Mouse (Mus musculus) kidney, adult 2 months (tissue): Measurements from ENCODE around the gene Pla2g12a. TPM values are rescaled to one million over a fixed set of nuclear protein-coding genes. Genes with fewer than 3 reads are reported as not detected.

Experiments used
- DNase-seq: peaks from one replicate; pipeline ENCODE4 v3.0.0; 2021
- H3K27ac ChIP-seq: fragments of 200-500 bp; 2 replicates; pipeline ENCODE4 v1.5.1; 2012; ENCODE audit warnings: low read depth, low read length, control low read depth, inconsistent platforms; ENCODE audit not compliant: insufficient read depth
- H3K27me3 ChIP-seq: fragments of 200-500 bp; replicated peaks from 2 replicates; pipeline ENCODE4 v1.6.1; 2012; ENCODE audit warnings: mild to moderate bottlenecking, moderate library complexity, low read length, inconsistent platforms; ENCODE audit not compliant: control insufficient read depth, insufficient read depth
- H3K36me3 ChIP-seq: fragments of 200-500 bp; 2 replicates; pipeline ENCODE4 v1.6.1; 2012; ENCODE audit warnings: mild to moderate bottlenecking, moderate library complexity, low read length, inconsistent platforms; ENCODE audit not compliant: control insufficient read depth, insufficient read depth
- H3K4me1 ChIP-seq: fragments of 200-500 bp; 2 replicates; pipeline ENCODE4 v1.6.1; 2011; ENCODE audit warnings: low read length; ENCODE audit not compliant: control insufficient read depth, insufficient read depth
- H3K4me3 ChIP-seq: fragments of 200-500 bp; 2 replicates; pipeline ENCODE4 v1.5.1; 2011; ENCODE audit warnings: mild to moderate bottlenecking, low read depth, low read length, control low read depth; ENCODE audit not compliant: insufficient read depth
- CTCF ChIP-seq: fragments of 200-500 bp; conservative IDR thresholded peaks from 2 replicates; pipeline ENCODE4 v1.5.1; 2011; ENCODE audit warnings: low read depth, mild to moderate bottlenecking, control low read depth, low read length, moderate library complexity, mixed read lengths; ENCODE audit not compliant: insufficient read depth, insufficient read length
- POLR2A ChIP-seq: fragments of 200-500 bp; IDR thresholded peaks from one replicate; pipeline ENCODE4 v1.6.1; 2011; ENCODE audit warnings: low read depth, low read length, control low read depth
- WGBS: fragments of 180-500 bp; shearing (Covaris S2); methylation state at CpG from one replicate; pipeline ENCODE4 v1.1.7; 2018; 5-methylcytosine and 5-hydroxymethylcytosine counted together
- polyA plus RNA-seq: library from polyadenylated mRNA; depleted of rRNA; stranded (reverse); fragments of >200 nt; gene quantifications from 2 replicates; pipeline ENCODE4 v1.2.3, GENCODE M21; 2012

The Pla2g12a gene
- polyA plus RNA-seq, 1 experiment: 46.6 TPM

- Histone ChIP-seq H3K27ac (no peak overlapping the region), H3K36me3 (no peaks in the 10 kb centered on the region; the same call in 1 of the 2 replicates), H3K27me3 (no peaks in the 10 kb centered on the region), H3K4me3 (no peak overlapping the region), H3K4me1 (no peaks in the 10 kb centered on the region)
- 78% methylated on average over 3 of the region's 3 CpGs for WGBS
- DNase-seq: no peak
- TF ChIP-seq POLR2A (no peak), CTCF (no peak)
Measured at GRCm38 (mm10) chr3:129917424-129917823, 39.0 kb downstream of the Pla2g12a start.

- Histone ChIP-seq H3K4me3 (no peak overlapping the region), H3K27me3 (no peaks in the 10 kb centered on the region), H3K4me1 (no peaks in the 10 kb centered on the region), H3K27ac (no peak overlapping the region), H3K36me3 (no peaks in the 10 kb centered on the region)
- 16% methylated on average over 13 of the region's 13 CpGs for WGBS
- TF ChIP-seq CTCF (peak; percentile 87), POLR2A (no peak)
- peak; percentile 76 for DNase-seq
Measured at GRCm38 (mm10) chr3:129918434-129918833, 40.0 kb downstream of the Pla2g12a start.

GRCm38 (mm10) chr3:129923581-129923980 lies 45.2 kb downstream of the Pla2g12a start:
- TF ChIP-seq CTCF: no peak
- no peak for TF ChIP-seq POLR2A
- Histone ChIP-seq H3K36me3 (no peaks in the 10 kb centered on the region), H3K27me3 (no peaks in the 10 kb centered on the region), H3K27ac (no peak overlapping the region), H3K4me3 (no peak overlapping the region), H3K4me1 (no peaks in the 10 kb centered on the region)
- DNase-seq: peak; percentile 63
- 59% methylated on average over 7 of the region's 7 CpGs for WGBS

- WGBS: 90% methylated on average over 3 of the region's 3 CpGs
- Histone ChIP-seq H3K27ac (no peak overlapping the region), H3K36me3 (no peaks in the 10 kb centered on the region), H3K4me1 (no peaks in the 10 kb centered on the region), H3K27me3 (no peaks in the 10 kb centered on the region), H3K4me3 (no peak overlapping the region)
- DNase-seq: no peak
- TF ChIP-seq CTCF (no peak), POLR2A (no peak)
Measured at GRCm38 (mm10) chr3:129925861-129926260, 47.5 kb downstream of the Pla2g12a start.

GRCm38 (mm10) chr3:129930213-129930778 lies 51.9 kb downstream of the Pla2g12a start:
- Histone ChIP-seq H3K4me1 (no peaks in the 10 kb centered on the region), H3K27ac (no peak overlapping the region), H3K36me3 (no peaks in the 10 kb centered on the region), H3K27me3 (no peaks in the 10 kb centered on the region), H3K4me3 (no peak overlapping the region)
- TF ChIP-seq CTCF (no peak), POLR2A (no peak)
- 56% methylated on average over 6 of the region's 6 CpGs for whole genome bisulfite sequencing
- DNase-seq: no peak

GRCm38 (mm10) chr3:129932443-129932842 lies 54.0 kb downstream of the Pla2g12a start:
- H3K27me3 ChIP-seq: no peaks in the 10 kb centered on the region
- TF ChIP-seq POLR2A (no peak), CTCF (peak; percentile 51)
- DNase-seq: peak; percentile 15
- no peak overlapping the region for H3K27ac ChIP-seq
- no peak overlapping the region for H3K4me3 ChIP-seq
- 33% methylated on average over 4 of the region's 4 CpGs for WGBS
- no peaks in the 10 kb centered on the region for H3K36me3 ChIP-seq
- no peaks in the 10 kb centered on the region for H3K4me1 ChIP-seq

GRCm38 (mm10) chr3:129936561-129936960 lies 58.2 kb downstream of the Pla2g12a start:
- TF ChIP-seq POLR2A (no peak), CTCF (no peak)
- Histone ChIP-seq H3K27ac (no peak overlapping the region), H3K4me1 (no peaks in the 10 kb centered on the region)

GRCm38 (mm10) chr3:129937848-129938247 lies 59.4 kb downstream of the Pla2g12a start:
- Histone ChIP-seq H3K27me3 (no peaks in the 10 kb centered on the region), H3K36me3 (no peaks in the 10 kb centered on the region), H3K4me3 (no peak overlapping the region), H3K4me1 (no peaks in the 10 kb centered on the region), H3K27ac (no peak overlapping the region)
- TF ChIP-seq CTCF (no peak), POLR2A (no peak)
- 18% methylated on average over 3 of the region's 3 CpGs for WGBS
- DNase-seq: no peak

More at GRCm38 (mm10) chr3:129936561-129936960, 58.2 kb downstream of the Pla2g12a start:
- WGBS: 42% methylated on average over 9 of the region's 9 CpGs
- no peak for DNase-seq
- H3K36me3 ChIP-seq: no peaks in the 10 kb centered on the region
- no peak overlapping the region for H3K4me3 ChIP-seq
- no peaks in the 10 kb centered on the region for H3K27me3 ChIP-seq
